Mouse (Mus musculus): ENCODE data around the gene Gm39115.
"Not testable (repeated sequence)": the region's sequence is repeated elsewhere in the genome, so short reads cannot be mapped to it uniquely, and the experiment has no call there.

The Gm39115 gene

GRCm38 (mm10) chr7:142135934-142136333, at the start of gene Gm39115:
TSS of gene Gm39115 (minus strand) at chr7:142136034.
- DNase-seq (ENCODE audit: low spot score in 2 of 2), result not testable (repeated sequence)

DNA sequence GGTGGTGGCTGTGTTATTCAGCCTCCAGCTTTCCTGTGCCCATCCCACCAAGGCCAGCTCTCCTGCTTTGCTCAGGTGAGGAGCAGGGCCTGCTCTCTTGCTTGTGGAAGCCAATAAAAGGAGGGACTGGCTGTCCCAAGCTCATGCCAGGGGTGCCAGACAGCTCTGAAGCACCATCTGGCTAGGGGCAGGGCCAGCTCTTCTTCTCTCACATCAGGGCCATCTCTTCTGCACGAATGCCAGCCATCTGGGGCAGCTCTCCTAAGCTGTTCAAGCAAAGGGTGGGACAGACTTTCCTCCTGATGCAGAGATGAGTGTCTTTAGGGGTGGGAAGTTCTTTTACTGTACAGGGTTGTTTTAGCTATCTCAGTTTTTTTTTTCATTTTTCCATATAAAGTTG, 45.2 kb upstream of the Gm39115 start:
- DNase-seq (ENCODE audit: low spot score in 2 of 2), result no peak

GRCm38 (mm10) chr7:142178685-142179084, 42.9 kb upstream of the Gm39115 start:
- DNase-seq (ENCODE audit: low spot score in 2 of 2), result no peak

GRCm38 (mm10) chr7:142175905-142176304, 40.1 kb upstream of the Gm39115 start, which contains the start of gene Krtap5-2:
TSS of gene Krtap5-2 (minus strand) at chr7:142176005.
- DNase-seq (ENCODE audit: low spot score in 2 of 2), result not testable (repeated sequence)

DNA sequence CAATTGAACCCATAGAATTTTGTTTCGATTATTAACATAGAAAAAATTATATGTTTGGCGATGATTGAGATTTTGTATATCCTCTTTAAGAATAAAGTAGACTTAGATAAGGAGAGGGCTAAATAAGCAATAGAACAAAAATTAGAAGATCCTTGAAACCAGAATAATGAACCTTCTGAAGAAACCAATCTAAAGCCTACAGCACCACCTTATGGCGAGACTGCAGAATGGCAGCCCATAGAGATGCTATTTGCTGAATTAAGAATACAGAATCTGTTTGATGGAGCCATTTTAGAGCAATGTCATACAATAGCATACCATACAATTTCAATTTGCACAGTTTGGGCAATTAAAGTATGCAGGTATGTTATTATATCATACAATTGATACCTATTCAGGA, 34.0 kb upstream of the Gm39115 start:
- no peak for DNase-seq (ENCODE audit: low spot score in 2 of 2)

- not testable (repeated sequence) for DNase-seq (ENCODE audit: low spot score in 2 of 2)
Measured at GRCm38 (mm10) chr7:142165639-142166038, 29.8 kb upstream of the Gm39115 start, which contains the start of gene Gm4553. TSS of gene Gm4553 (minus strand) at chr7:142165739.

DNA sequence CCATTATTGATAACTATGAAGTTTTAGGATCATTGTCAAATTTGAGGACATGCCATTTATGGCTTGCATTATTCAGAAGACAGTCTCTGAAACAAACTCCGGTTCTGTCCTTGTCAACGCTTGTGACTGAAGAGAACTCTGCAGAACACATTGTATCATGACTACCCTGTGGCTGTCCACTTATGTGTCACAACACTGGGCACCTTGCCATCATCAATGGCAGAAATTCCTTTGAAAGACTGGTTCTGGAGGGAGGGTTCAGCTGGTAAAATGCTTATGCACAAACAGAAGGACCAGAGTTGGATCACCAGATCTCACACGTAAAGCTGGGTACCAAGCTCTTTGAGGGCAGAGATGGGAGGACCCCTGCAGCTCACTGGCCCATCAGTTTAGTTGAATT, 23.5 kb upstream of the Gm39115 start:
- no peak for DNase-seq (ENCODE audit: low spot score in 2 of 2)

- not testable (repeated sequence) for DNase-seq (ENCODE audit: low spot score in 2 of 2)
Measured at GRCm38 (mm10) chr7:142157013-142157412, 21.2 kb upstream of the Gm39115 start, which contains the start of gene Gm29735. TSS of gene Gm29735 (minus strand) at chr7:142157113.

DNA sequence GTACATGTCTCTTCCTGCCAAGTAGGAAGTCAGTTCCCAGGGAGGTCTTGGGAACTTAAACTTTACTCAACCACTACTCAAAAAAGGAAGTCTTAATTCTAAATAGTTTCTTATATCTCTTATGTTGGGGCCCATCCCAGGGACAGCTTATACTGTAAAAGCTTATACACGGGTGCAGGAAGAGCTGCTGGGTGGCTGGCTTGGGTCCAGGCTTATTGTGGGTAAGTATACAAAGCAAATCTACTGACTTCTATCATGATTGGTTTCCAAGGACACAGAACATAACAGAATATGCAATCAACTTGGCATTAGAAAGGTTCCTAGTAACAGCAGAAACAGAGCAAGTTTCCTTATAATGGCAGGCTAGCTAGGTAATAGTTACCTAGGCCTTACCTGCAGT, 19.5 kb upstream of the Gm39115 start:
- DNase-seq (ENCODE audit: low spot score in 2 of 2), result no peak

DNA sequence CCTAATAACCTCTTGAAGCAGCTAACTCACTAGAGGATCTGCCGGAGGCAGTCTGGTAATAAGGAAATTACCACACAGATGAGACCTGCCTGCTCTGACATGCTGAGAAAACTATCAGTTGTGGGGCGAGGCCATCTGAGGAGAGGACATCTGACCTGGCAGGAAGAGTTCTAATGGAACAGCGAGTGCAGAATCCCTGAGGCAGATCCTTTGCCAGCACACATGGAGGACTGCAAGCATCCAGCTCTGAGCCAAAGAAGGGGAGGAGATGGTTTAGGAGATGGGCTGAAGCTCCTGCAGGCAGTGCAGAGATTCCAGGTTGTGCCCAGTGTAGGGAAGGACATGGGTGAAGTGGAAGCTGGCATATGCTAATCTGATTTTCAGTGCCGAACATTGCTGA, 16.4 kb upstream of the Gm39115 start:
- DNase-seq (ENCODE audit: low spot score in 2 of 2), result no peak

GRCm38 (mm10) chr7:142148633-142149032, 12.8 kb upstream of the Gm39115 start:
- no peak for DNase-seq (ENCODE audit: low spot score in 2 of 2)

DNA sequence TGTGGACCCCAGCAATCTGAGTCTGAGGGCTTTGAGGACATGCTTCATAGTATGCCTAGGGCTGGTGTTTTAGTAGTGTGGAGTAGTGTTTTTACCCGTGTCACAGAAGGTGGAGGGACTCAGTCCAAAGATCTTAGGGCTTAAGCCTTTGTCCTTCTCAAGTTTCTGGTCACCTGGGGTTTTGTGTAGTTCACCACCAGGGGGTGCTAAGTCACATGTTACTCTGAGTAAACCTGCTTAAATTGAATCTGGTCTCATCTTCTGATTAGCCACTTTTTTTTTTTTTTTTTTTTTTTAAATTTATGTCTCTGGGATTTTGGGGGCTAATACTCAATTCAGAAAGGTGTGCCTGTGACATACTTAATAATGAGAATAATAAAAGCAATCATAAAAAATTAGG, 10.2 kb upstream of the Gm39115 start:
- peak in 1 of 2 experiments; percentile 38 for DNase-seq (ENCODE audit: low spot score in 2 of 2)

DNA sequence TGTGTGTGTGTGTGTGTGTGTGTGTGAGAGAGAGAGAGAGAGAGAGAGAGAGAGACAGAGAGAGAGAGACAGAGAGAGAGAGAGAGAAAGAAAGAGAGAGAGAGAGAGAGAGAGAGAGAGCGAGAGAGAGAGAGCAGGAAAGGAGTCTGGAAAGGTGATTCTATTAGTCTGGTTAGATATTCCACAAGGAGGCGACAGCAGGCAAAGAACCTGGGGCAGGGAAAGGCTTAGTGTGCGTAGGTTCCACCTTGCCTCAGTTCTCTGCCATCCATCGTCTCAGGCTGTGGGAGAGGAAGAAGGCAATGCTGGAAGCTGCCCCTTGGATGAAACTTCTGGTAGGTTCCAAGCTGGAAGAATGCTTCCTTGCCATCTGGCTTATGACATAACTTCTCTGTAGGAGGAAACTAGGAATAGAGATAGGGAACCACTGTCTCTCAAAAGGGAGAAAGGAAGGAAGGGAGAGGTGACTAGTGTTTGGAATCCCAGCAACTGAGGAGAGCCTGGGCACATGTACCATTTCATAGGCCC, 9.6 kb upstream of the Gm39115 start:
- peak in 1 of 2 experiments; percentile 37 for DNase-seq (ENCODE audit: low spot score in 2 of 2)

- DNase-seq (ENCODE audit: low spot score in 2 of 2), result no peak
Measured at GRCm38 (mm10) chr7:142144507-142144906, 8.7 kb upstream of the Gm39115 start, which contains the start of gene Gm45337. TSS of gene Gm45337 (minus strand) at chr7:142144607.

DNA sequence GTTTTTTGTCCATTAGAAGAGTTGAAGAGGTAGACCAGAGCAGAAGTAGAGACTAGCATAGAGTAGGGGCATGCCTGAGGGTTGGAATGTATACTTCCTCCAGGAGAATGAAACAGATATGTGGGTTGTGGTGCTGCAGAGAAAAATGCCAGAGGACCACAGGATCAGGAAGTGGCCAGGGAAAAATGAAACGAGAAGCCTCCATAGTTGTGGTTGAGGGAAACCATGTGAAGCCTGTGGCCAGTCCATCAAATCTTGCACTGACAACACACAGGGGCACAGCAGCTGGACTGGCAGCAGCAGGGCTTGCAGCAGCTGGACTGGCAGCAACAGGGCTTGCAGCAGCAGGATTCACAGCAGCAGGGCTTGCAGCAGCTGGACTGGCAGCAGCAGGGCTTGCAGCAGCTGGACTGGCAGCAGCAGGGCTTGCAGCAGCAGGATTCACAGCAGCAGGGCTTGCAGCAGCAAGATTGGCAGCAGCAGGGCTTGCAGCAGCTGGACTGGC, 7.7 kb upstream of the Gm39115 start:
- DNase-seq (ENCODE audit: low spot score in 2 of 2), result not testable (repeated sequence)

DNA sequence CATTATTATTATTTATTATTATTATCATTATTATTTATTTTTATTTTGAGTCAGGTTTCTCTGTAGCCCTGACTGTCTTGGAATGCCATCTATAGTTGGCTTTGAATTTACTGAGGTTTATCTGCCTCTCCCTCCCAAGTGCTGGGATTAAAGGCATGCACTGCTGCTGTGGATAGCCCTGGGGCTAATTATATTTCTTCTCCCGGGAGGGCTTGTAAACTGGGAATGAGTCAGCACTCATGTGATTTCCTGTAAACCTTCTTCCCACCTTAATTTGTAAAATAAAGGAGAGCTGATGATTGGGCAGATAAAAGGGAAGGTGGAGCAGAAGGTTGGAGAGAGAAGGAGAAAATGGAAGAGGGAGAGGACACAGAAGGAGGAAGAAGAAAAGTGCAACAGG, 4.9 kb upstream of the Gm39115 start:
- no peak for DNase-seq (ENCODE audit: low spot score in 2 of 2)

DNA sequence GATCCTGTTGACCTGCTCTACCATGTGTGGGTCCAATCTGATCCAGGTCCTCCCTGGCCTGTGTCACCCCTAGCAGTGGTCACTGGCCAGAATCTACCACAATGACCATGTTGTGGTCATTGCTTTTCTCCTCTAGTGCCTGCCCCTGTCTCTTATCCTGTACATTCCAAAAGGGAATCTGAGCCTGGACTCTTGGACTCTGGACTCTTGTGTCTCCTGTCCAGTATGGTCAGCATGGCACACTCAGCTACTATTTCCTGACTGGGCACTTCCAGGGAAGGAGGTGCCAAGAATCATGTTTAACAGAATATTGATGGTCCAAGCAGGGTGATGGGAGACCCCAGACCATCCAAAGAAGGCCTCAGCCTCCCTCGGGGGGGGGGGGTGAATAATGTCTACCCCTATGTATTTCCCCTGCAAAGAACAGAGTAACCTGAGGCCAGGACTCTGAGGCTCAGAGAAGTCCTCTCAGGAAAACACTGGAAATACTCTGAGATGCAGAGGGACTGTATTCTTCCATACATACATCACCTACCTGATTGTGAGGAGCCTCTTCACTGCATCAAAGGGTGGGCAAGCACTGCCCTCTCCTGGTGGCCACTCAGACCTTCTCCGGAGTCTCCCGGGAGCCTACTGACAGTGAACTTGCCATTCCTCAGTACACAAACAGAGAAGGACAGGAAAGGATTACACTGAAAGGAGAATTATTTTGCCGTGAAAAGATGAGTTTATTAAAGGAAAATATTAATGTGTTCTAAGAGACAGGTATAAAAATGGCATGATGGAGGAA, 1.4 kb downstream of the Gm39115 start:
- DNase-seq (ENCODE audit: low spot score in 2 of 2), result peak in 1 of 2 experiments; percentile 17

- DNase-seq (ENCODE audit: low spot score in 2 of 2), result no peak
Measured at GRCm38 (mm10) chr7:142128843-142129242, 7.0 kb downstream of the Gm39115 start.

GRCm38 (mm10) chr7:142120629-142121028, 15.2 kb downstream of the Gm39115 start, which contains the start of gene Gm45618:
TSS of gene Gm45618 (minus strand) at chr7:142120729.
- not testable (repeated sequence) for DNase-seq (ENCODE audit: low spot score in 2 of 2)

- no peak for DNase-seq (ENCODE audit: low spot score in 2 of 2)
Measured at GRCm38 (mm10) chr7:142119632-142120031, 16.2 kb downstream of the Gm39115 start.

- no peak for DNase-seq (ENCODE audit: low spot score in 2 of 2)
Measured at GRCm38 (mm10) chr7:142104747-142105146, 31.1 kb downstream of the Gm39115 start.

DNA sequence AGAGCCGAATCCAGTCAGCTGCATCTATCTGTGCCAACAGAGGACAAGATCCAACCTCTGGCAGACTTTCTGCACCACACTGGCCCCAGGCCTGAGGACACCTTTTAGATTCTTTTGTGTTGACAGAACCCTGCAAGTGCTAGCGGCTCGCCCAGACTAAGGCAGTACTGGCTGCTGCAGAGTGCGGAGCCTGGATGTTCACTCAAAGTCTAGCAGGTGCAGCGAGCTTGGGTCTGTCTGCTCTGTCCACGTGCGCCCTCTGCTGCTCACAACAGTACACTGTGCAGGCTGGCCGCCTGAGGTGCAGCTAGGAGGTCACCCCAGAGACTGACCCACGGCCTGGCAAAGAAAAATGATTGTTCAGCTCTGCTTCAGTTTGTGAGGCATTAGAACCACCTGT, 38.1 kb downstream of the Gm39115 start:
- DNase-seq (ENCODE audit: low spot score in 2 of 2), result peak in 1 of 2 experiments; percentile 85

GRCm38 (mm10) chr7:142096701-142097100, 39.1 kb downstream of the Gm39115 start:
- DNase-seq (ENCODE audit: low spot score in 2 of 2), result no peak

Data from left cerebral cortex, adult 9 months (tissue).